Mouse (Mus musculus) left cerebral cortex, adult 11 months (tissue): Measurements from ENCODE around the gene Tubb5.

Source experiments
- DNase-seq: peaks from one replicate; pipeline ENCODE4 v3.0.0; 2022; ENCODE audit warnings: low spot score

Gene Tubb5

GRCm38 (mm10) chr17:35795656-35796055 lies 42.5 kb downstream of the Tubb5 start:
- DNase-seq = no peak

GRCm38 (mm10) chr17:35795099-35795498 lies 43.0 kb downstream of the Tubb5 start:
- DNase-seq = no peak

- no peak for DNase-seq
Observed at GRCm38 (mm10) chr17:35792837-35793236, 45.3 kb downstream of the Tubb5 start.

- no peak for DNase-seq
Observed at GRCm38 (mm10) chr17:35790933-35791332, 47.2 kb downstream of the Tubb5 start.

- DNase-seq = no peak
Observed at GRCm38 (mm10) chr17:35788025-35788424, 50.1 kb downstream of the Tubb5 start.

- no peak for DNase-seq
Observed at GRCm38 (mm10) chr17:35787493-35787892, 50.6 kb downstream of the Tubb5 start.

- DNase-seq = no peak
Observed at GRCm38 (mm10) chr17:35785140-35785539, 53.0 kb downstream of the Tubb5 start.

GRCm38 (mm10) chr17:35783944-35784343 lies 54.2 kb downstream of the Tubb5 start:
- no peak for DNase-seq
